Mouse (Mus musculus): ENCODE measurements around the gene Hist2h3b. TPM values are rescaled to one million over a fixed set of nuclear protein-coding genes. Genes with fewer than 3 reads are reported as not detected.

The Hist2h3b gene
- polyA plus RNA-seq, 1 experiment from 2014 or later = 23.1 TPM

DNA sequence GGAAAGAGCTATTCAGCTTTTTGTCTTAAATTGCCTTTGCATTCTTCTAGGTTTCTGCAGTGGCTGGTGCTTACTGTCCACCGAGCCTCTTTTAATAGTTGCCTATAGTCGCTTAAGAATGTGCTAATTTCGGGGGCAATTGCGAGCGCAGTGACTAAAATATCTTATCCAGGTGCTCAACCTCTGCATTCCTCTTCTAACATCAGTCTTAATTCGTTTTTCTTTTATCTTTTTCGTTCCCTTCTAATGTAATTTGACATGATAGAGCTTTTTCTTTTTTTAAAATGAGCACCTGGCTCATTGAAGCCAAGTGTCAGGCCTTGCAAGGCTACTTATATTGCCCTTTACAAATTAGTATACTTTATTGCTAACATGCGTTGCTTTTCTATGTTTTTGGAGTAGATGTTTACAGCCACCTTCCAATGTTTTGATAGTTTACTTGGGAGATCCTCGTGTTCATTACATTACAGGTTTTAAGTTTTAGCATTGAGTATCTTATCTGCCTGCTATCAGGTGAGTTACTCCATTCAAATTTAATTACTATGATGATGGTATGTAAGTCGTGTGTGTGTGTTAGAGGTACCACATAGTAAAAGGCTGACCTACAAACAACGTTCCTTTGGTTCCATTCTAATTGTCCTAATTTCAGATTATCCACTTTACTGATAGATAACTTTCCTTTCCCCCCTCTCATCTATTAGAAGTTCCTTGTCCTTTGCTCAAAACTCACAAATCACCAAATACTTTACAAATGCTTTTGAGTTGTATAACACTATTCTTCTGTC, 20.9 kb upstream of the Hist2h3b start:
- H3K9ac ChIP-seq (replicated peaks; ENCODE audit: low read depth, low read length) = peak overlapping the region; percentile 37; the same call in 1 of the 2 replicates
- no peak overlapping the region for H3K27ac ChIP-seq (ENCODE audit: low read length)
- peak overlapping the region; percentile 38 for H3K4me3 ChIP-seq (replicated peaks; ENCODE audit: low read length)
- peaks cover 12% of the 10 kb centered on the region for H3K4me1 ChIP-seq (replicated peaks; ENCODE audit: control insufficient read depth, insufficient read depth, low read length)
- ATAC-seq = no peak
- 2% methylated on average over 11 of the region's 11 CpGs for WGBS
- H3K27me3 ChIP-seq (replicated peaks; ENCODE audit: control insufficient read depth, insufficient read depth, low read length) = no peaks in the 10 kb centered on the region
- H3K4me2 ChIP-seq (ENCODE audit: low read length) = peak overlapping the region; percentile 35
- H3K36me3 ChIP-seq (ENCODE audit: control insufficient read depth, insufficient read depth) = no peaks in the 10 kb centered on the region
- H3K9me3 ChIP-seq (ENCODE audit: control insufficient read depth, low read length) = no peaks in the 10 kb centered on the region

DNA sequence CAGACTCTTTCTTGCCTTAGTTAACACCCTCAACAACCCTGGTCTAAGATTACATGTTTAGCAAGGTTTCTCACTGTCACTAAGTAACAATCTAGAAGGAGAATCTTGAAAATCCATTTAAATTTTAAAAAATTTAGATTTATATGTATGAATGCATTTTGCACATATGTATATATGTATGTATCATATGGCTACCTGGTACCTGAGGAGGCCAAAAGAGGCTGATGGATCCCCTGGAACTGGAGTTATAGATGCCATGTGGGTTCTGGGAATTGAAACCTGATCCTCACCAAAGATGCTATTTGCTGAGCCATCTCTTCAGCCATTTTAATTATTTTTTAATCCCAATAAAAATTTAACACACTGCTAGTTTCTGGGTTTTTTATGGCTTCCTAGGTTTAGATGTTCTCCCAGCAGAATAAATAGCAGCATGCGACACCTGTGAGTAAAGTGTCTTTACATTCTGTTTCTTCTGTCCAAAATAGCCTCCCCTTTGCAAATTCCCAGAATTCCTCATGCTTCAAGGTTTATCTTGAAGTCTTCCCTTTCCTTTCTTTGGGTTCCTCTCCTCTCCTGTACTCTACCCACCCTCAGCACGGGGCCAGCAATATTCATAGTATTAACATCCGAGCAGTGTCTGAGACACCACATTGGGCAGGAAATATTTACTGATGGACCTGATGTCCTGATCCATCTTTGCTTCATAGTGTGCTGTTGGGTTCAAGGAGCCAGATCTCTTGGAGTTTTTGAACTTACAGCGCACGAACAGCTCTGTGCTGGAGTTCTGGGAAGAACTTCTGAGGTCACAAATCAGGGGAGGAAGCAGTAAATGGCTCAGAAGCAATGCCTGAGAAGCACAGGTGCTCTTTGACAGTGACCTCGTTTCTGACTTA, 20.1 kb upstream of the Hist2h3b start:
- Histone ChIP-seq H3K27me3 (replicated peaks; ENCODE audit: control insufficient read depth, insufficient read depth, low read length) (no peaks in the 10 kb centered on the region), H3K9ac (replicated peaks; ENCODE audit: low read depth, low read length) (no peak overlapping the region), H3K9me3 (ENCODE audit: control insufficient read depth, low read length) (no peaks in the 10 kb centered on the region), H3K4me3 (replicated peaks; ENCODE audit: low read length) (no peak overlapping the region), H3K36me3 (ENCODE audit: control insufficient read depth, insufficient read depth) (no peaks in the 10 kb centered on the region), H3K27ac (ENCODE audit: low read length) (no peak overlapping the region), H3K4me2 (ENCODE audit: low read length) (peak overlapping the region; percentile 35), H3K4me1 (replicated peaks; ENCODE audit: control insufficient read depth, insufficient read depth, low read length) (peaks cover 12% of the 10 kb centered on the region)
- ATAC-seq = no peak
- WGBS = 50% methylated on average over 6 of the region's 6 CpGs

DNA sequence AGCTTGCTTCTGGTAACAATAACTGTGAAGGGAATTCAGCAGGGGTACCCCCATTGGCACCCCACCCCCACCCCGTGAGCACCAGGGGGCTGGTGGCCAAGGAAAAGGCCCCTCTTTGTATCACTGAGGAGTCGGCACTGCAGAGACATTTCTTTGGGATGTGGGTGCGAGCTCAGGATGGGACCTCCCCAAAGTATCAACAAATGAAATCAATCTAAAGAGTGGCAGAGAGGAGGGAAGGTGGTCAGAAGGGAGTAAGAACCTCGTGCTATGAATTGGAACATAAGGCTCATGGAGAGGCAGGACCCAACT, 19.5 kb upstream of the Hist2h3b start:
- H3K4me1 ChIP-seq (replicated peaks; ENCODE audit: control insufficient read depth, insufficient read depth, low read length) = peaks cover 12% of the 10 kb centered on the region
- no peak overlapping the region for H3K27ac ChIP-seq (ENCODE audit: low read length)
- no peaks in the 10 kb centered on the region for H3K27me3 ChIP-seq (replicated peaks; ENCODE audit: control insufficient read depth, insufficient read depth, low read length)
- no peaks in the 10 kb centered on the region for H3K9me3 ChIP-seq (ENCODE audit: control insufficient read depth, low read length)
- no peak overlapping the region for H3K4me2 ChIP-seq (ENCODE audit: low read length)
- H3K36me3 ChIP-seq (ENCODE audit: control insufficient read depth, insufficient read depth) = no peaks in the 10 kb centered on the region
- H3K9ac ChIP-seq (replicated peaks; ENCODE audit: low read depth, low read length) = no peak overlapping the region
- H3K4me3 ChIP-seq (replicated peaks; ENCODE audit: low read length) = no peak overlapping the region
- 46% methylated on average over 4 of the region's 4 CpGs for WGBS
- no peak for ATAC-seq

DNA sequence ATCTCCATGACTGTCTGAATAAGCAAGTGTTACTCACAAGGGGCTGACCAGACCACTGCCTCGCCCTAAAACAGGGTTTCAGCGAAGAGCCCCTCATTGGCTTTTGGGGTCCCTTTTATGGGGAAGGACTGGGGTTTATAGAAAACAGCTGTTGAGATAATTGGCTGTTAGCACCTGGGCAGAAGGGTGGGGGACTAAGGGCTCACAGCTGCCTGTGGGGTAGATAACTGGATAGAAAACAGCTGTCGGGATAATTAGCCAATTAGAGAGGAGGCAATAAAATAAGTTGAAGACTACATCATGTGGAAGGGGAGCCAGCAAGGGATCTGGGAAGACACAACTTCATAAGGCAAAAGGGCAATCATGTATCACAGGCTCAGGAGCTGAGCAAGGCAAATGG, 17.6 kb upstream of the Hist2h3b start:
- Histone ChIP-seq H3K9me3 (ENCODE audit: control insufficient read depth, low read length) (no peaks in the 10 kb centered on the region), H3K4me1 (replicated peaks; ENCODE audit: control insufficient read depth, insufficient read depth, low read length) (peaks cover 5% of the 10 kb centered on the region), H3K27me3 (replicated peaks; ENCODE audit: control insufficient read depth, insufficient read depth, low read length) (no peaks in the 10 kb centered on the region), H3K4me2 (ENCODE audit: low read length) (no peak overlapping the region), H3K9ac (replicated peaks; ENCODE audit: low read depth, low read length) (no peak overlapping the region), H3K36me3 (ENCODE audit: control insufficient read depth, insufficient read depth) (no peaks in the 10 kb centered on the region), H3K4me3 (replicated peaks; ENCODE audit: low read length) (no peak overlapping the region), H3K27ac (ENCODE audit: low read length) (no peak overlapping the region)
- WGBS = 70% methylated on average over 3 of the region's 3 CpGs
- ATAC-seq = no peak

DNA sequence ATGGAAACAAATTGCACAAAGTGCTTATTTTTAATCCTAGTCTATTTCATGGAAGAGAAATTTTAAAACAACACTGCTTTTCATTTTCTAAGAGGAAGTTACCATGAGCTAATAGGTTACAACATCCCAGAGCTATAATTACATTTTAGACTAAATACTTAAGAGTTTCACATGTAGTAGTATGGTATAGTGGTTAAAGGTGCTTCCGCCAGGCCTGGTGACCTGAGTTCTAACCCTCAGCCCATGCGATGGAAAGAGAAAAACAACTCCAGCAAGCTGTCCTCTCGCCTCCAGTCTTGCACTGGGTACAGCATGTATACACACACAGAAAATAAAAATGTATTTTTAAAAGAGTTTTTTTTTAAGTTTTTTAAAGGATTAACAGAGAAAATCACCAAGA, 16.7 kb upstream of the Hist2h3b start:
- Histone ChIP-seq H3K27me3 (replicated peaks; ENCODE audit: control insufficient read depth, insufficient read depth, low read length) (no peaks in the 10 kb centered on the region), H3K4me2 (ENCODE audit: low read length) (no peak overlapping the region), H3K9ac (replicated peaks; ENCODE audit: low read depth, low read length) (no peak overlapping the region), H3K9me3 (ENCODE audit: control insufficient read depth, low read length) (no peaks in the 10 kb centered on the region), H3K27ac (ENCODE audit: low read length) (no peak overlapping the region), H3K36me3 (ENCODE audit: control insufficient read depth, insufficient read depth) (no peaks in the 10 kb centered on the region), H3K4me3 (replicated peaks; ENCODE audit: low read length) (no peak overlapping the region), H3K4me1 (replicated peaks; ENCODE audit: control insufficient read depth, insufficient read depth, low read length) (peaks cover 5% of the 10 kb centered on the region)
- no peak for ATAC-seq
- 92% methylated on average over 3 of the region's 3 CpGs for WGBS

DNA sequence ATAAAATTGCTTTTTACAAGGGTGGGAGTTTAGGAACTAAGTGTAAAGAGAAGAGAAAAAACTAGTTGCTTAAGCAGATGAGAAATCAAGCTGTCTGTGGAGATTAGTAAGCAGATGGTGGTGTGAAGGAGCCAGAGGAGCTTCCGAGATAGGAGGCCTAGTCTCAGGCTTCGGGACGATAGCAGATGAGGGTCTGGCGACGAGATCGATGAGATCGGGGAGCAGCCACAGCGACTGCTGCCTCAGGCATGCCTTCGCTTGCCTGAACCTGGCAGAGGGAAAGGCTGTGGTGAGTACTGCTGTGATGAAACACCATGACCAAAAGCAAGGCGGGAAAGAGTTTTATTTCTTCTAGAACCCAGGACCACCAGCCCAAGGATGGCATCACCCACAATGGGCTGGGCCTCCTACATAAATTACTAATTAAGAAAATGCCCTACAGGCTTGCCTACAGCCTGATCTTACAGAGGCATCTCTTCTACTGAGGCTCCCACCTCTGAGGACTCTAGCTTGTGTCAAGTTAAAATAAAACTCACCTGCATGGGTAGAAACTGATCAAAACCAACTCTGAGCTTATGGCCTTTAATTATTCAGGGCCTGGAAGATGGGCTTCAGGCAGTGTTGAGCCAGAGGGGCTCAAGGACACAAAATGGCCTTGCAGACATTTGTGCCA, 13.6 kb upstream of the Hist2h3b start:
- no peaks in the 10 kb centered on the region for H3K9me3 ChIP-seq (ENCODE audit: control insufficient read depth, low read length)
- no peak for ATAC-seq
- no peak overlapping the region for H3K9ac ChIP-seq (replicated peaks; ENCODE audit: low read depth, low read length)
- H3K4me3 ChIP-seq (replicated peaks; ENCODE audit: low read length) = no peak overlapping the region
- no peaks in the 10 kb centered on the region for H3K4me1 ChIP-seq (replicated peaks; ENCODE audit: control insufficient read depth, insufficient read depth, low read length)
- no peak overlapping the region for H3K27ac ChIP-seq (ENCODE audit: low read length)
- no peak overlapping the region for H3K4me2 ChIP-seq (ENCODE audit: low read length)
- H3K27me3 ChIP-seq (replicated peaks; ENCODE audit: control insufficient read depth, insufficient read depth, low read length) = no peaks in the 10 kb centered on the region
- no peaks in the 10 kb centered on the region for H3K36me3 ChIP-seq (ENCODE audit: control insufficient read depth, insufficient read depth)
- WGBS = 54% methylated on average over 10 of the region's 10 CpGs

DNA sequence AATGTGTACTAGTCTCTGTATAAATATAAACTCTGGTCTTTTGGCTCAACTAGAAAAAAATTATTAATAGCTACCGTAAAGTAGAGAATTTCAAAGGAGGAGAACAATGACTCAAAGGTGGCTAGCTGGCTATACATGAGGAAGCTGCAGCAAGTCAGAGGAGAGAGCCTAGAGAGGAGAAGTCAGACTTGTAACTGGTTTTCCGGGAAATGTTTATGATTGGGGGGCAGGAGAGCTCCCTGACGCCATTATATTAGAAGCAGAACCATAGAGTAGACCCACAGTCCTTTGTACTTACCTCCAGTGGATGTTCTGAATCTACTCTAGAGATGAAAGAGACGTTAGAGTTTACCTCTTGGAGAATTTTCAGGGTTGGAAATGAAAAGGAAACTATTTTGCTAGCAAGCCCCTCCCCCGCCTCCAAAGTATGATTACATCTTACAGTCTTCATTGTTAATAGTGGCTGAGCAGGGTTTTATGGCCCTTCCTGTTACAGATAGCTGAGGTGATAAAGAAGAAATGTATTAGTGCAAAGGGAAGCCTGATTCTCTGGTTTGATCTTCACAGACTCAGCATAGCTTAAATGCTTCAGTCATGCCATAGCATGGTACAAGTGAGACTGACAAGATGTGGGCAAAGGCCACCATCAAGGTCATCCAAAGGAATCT, 12.4 kb upstream of the Hist2h3b start:
- no peak overlapping the region for H3K4me3 ChIP-seq (replicated peaks; ENCODE audit: low read length)
- H3K36me3 ChIP-seq (ENCODE audit: control insufficient read depth, insufficient read depth) = no peaks in the 10 kb centered on the region
- no peak for ATAC-seq
- no peak overlapping the region for H3K4me2 ChIP-seq (ENCODE audit: low read length)
- no peaks in the 10 kb centered on the region for H3K4me1 ChIP-seq (replicated peaks; ENCODE audit: control insufficient read depth, insufficient read depth, low read length)
- H3K27me3 ChIP-seq (replicated peaks; ENCODE audit: control insufficient read depth, insufficient read depth, low read length) = no peaks in the 10 kb centered on the region
- H3K27ac ChIP-seq (ENCODE audit: low read length) = no peak overlapping the region
- H3K9ac ChIP-seq (replicated peaks; ENCODE audit: low read depth, low read length) = no peak overlapping the region
- WGBS = 82% methylated on average over 5 of the region's 5 CpGs
- H3K9me3 ChIP-seq (ENCODE audit: control insufficient read depth, low read length) = no peaks in the 10 kb centered on the region

DNA sequence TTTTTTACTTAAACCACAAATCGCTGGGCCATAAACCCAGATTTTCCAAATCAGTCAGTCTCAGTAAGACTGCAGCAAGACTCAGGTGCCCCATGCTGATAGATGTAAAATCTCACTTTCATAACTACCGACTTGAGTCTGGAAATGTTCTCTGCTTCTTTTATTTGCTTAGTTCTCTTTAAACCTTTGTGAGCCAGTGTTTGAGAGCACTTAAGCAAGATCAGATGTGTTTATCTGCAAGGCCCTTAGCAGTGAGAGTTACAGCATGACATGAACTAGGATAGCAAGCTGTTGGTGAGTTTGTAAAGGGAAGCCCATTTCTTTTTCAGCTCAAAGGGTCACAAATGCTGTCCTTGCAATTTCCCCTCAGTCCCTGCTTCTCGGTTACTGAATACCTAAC, 11.3 kb upstream of the Hist2h3b start:
- no peak for ATAC-seq
- Histone ChIP-seq H3K36me3 (ENCODE audit: control insufficient read depth, insufficient read depth) (no peaks in the 10 kb centered on the region), H3K9me3 (ENCODE audit: control insufficient read depth, low read length) (no peaks in the 10 kb centered on the region), H3K9ac (replicated peaks; ENCODE audit: low read depth, low read length) (no peak overlapping the region), H3K4me3 (replicated peaks; ENCODE audit: low read length) (no peak overlapping the region), H3K4me2 (ENCODE audit: low read length) (no peak overlapping the region), H3K4me1 (replicated peaks; ENCODE audit: control insufficient read depth, insufficient read depth, low read length) (peaks cover 5% of the 10 kb centered on the region), H3K27me3 (replicated peaks; ENCODE audit: control insufficient read depth, insufficient read depth, low read length) (no peaks in the 10 kb centered on the region), H3K27ac (ENCODE audit: low read length) (no peak overlapping the region)
- 80% methylated on average over 3 of the region's 3 CpGs for WGBS

DNA sequence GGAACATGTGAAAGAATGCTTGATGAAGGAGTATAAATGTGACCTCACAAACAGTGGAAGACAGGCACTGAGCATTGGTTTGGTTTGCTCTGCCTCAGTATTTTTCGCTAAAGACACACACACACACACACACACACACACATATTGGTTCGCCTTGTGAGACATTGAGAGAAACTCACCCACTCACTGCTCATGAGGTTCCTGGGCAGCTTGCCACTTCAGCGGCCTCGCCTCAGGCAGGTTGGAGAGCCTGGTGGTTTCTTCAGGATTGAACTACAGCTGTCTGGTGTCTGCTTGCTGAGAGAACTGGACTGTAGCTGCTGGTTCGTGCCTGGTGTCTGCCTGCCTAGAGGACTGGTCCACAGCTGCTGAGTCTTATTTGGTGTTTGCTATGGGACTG, 8.2 kb upstream of the Hist2h3b start:
- H3K9me3 ChIP-seq (ENCODE audit: control insufficient read depth, low read length) = no peaks in the 10 kb centered on the region
- no peak overlapping the region for H3K27ac ChIP-seq (ENCODE audit: low read length)
- WGBS = 88% methylated on average over 5 of the region's 5 CpGs
- no peak overlapping the region for H3K4me3 ChIP-seq (replicated peaks; ENCODE audit: low read length)
- no peaks in the 10 kb centered on the region for H3K27me3 ChIP-seq (replicated peaks; ENCODE audit: control insufficient read depth, insufficient read depth, low read length)
- H3K9ac ChIP-seq (replicated peaks; ENCODE audit: low read depth, low read length) = no peak overlapping the region
- ATAC-seq = no peak
- no peak overlapping the region for H3K4me2 ChIP-seq (ENCODE audit: low read length)
- peaks cover 17% of the 10 kb centered on the region for H3K4me1 ChIP-seq (replicated peaks; ENCODE audit: control insufficient read depth, insufficient read depth, low read length)
- H3K36me3 ChIP-seq (ENCODE audit: control insufficient read depth, insufficient read depth) = no peaks in the 10 kb centered on the region
